Mouse (Mus musculus) mouse embryonic stem cell (cell line): ENCODE data around the gene Pigz.

Experiments
- in situ Hi-C, 2 experiments: fragments of 300-500 bp; cut with MboI; formaldehyde crosslinking; loops; 1 replicate in 1 of 2; 3 replicates in 1 of 2; pipeline ENCODE4 v1.14.3; 2019 to 2020; ENCODE audit warnings: low sequenced_read_pairs in 2 of 2, low pct_unique_long_range_greater_than_20kb in 1 of 2, mixed read lengths in 1 of 2; ENCODE audit not compliant: unreplicated experiment in 1 of 2

The Pigz gene

DNA sequence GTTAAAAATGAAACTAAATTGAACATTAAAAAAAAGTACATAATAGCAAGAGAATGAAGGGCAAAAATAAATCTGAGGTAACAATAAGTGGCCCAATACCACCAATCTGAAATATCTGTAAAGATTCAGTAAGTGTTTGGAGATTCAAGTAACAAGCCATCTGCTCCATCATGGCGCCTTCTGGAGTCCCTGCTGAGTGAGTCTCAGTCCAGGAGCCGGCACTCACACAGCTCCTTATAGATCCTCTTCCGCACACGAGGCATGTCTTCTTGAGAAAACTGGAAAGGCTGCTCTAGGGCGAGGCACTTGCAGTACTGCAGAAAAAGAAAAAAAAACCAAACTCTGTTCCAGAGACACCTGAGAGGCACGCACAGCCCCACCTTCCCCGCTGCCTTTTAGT, 29.6 kb downstream of the Pigz start:
- in situ Hi-C loops: no loop called here

- in situ Hi-C loops: no loop called here
Observed at GRCm38 (mm10) chr16:31975258-31975657, 41.6 kb downstream of the Pigz start.

GRCm38 (mm10) chr16:31979501-31979900, 45.9 kb downstream of the Pigz start:
- in situ Hi-C loops: no loop called here

- in situ Hi-C loops: no loop called here
Observed at GRCm38 (mm10) chr16:31980946-31981345, 47.3 kb downstream of the Pigz start.

GRCm38 (mm10) chr16:31992039-31992438, 58.4 kb downstream of the Pigz start:
- in situ Hi-C loops: no loop called here

GRCm38 (mm10) chr16:31993195-31993594, 59.5 kb downstream of the Pigz start:
- in situ Hi-C loops: no loop called here

GRCm38 (mm10) chr16:31993946-31994345, 60.3 kb downstream of the Pigz start:
- in situ Hi-C loops: no loop called here
